Mouse (Mus musculus) cerebellum, postnatal 14 days (tissue): Measurements from ENCODE around the gene Tceal6.
"Not testable (repeated sequence)": the region's sequence is repeated elsewhere in the genome, so short reads cannot be mapped to it uniquely, and the experiment has no call there.

Source experiments
- DNase-seq, 2 experiments: peaks; one replicate each; pipeline ENCODE4 v3.0.0; 2021; ENCODE audit warnings: mixed read lengths in 2 of 2

The Tceal6 gene

GRCm38 (mm10) chrX:135210436-135211221, at the start of gene Tceal6:
TSS of gene Tceal6 (minus strand) at chrX:135210687.
- DNase-seq = peak; percentile 42 to 64

GRCm38 (mm10) chrX:135209773-135210435, 583 bp downstream of the Tceal6 start:
- DNase-seq = peak; percentile 35 to 54

GRCm38 (mm10) chrX:135189924-135190323, 20.6 kb downstream of the Tceal6 start:
- not testable (repeated sequence) for DNase-seq

DNA sequence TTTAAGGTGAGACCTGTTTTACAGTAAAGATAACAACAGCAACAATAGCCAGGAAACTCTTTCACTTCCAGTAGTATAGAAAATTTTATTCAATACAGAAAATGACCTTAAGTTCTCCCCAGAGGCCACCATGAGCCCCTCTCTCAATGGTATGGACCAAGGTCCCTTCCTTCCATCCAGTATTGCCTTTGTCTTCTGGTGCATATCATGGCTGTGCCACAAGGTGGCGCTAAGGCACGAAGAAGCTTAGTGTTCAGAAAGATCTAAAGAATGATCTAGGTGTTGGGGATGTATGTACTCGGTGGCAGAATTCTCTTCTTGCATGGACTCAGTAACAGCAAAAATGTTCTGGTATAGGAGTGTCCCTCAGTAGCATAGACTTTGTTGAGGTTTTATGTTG, 21.8 kb downstream of the Tceal6 start:
- not testable (repeated sequence) for DNase-seq

DNA sequence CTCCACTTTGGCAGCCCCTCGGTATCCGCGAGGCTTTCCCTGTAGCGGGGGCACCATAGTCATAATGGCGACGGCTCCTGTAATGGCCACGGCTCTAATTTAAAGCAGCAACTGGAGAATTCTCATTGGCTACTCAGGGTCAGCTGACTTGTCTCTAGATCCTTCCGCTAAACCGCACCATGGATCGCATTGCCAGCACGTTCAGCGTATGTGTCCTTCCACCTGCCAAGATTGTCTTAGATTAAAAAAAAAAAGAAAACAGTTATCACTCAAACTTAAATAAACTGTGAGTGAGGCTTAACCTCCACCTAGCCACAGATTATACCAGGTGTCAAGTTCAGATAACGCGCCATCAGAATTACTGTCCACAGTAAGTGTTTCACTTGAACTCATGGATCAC, 33.0 kb downstream of the Tceal6 start, which contains the start of gene Gm15023:
Gene Gm15023, minus strand, starts transcription at position 101 of the 400 bp plus-strand sequence.
- not testable (repeated sequence) for DNase-seq
